Mouse (Mus musculus): ENCODE results near the gene Sirt3.

- TF ChIP-seq POLR2A (IDR thresholded peaks at IDR 0.05; ENCODE audit: insufficient read depth, low read length) (no peak), CTCF (IDR thresholded peaks at IDR 0.05; ENCODE audit: low read depth, low read length) (no peak)
Observed at GRCm38 (mm10) chr7:140836243-140837115, 45.6 kb downstream of the Sirt3 start.
